Mouse (Mus musculus): ENCODE data around the gene Pcyt2. TPM values are rescaled to one million over a fixed set of nuclear protein-coding genes. Genes with fewer than 3 reads are reported as not detected.

The Pcyt2 gene
- polyA plus RNA-seq, 1 experiment from 2014 or later, result 167 TPM

DNA sequence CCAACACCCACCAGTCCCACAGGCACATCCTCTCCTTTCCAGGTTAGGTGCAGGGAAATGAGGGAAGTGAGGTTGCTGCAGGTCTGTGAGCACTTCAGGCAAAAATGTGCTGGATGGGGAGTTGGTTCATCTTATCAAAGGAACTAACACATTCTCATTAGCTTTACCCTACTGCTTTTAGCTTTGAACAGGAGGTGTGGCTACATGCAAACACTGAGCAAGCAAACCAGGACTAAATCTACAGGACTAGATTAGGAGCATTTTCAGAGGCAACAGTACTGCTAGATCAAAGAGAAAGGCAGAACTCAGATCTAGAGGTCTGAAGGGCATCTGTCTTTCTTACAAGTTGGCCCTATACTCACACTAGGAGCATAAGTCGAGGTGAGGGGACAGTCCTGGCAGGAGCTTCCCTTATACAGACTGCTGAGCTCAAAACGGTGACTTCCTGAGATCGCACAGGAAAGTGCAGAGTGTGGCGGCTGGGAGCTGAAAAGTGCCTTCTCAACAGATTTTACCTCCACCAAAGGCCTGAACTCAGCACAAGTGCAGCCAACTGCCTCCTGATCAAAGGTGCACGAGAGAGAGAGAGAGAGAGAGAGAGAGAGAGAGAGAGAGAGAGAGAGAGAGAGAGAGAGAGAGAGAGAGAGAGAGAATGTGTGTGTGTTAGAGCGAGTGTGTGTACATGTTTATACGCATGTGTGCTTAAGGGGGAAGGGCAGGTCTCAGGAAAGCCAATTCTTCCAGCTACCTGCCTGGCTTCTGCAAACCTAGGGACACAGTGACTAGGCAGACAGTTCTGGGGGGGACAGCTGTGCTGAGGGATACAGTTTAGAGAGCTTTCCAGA lies 13.4 kb upstream of the Pcyt2 start:
- H3K36me3 ChIP-seq, result peaks cover 22% of the 10 kb centered on the region
- H3K4me3 ChIP-seq, result peak overlapping the region; percentile 58; the same call in 1 of the 2 replicates
- H3K27ac ChIP-seq (replicated peaks), result no peak overlapping the region
- H3K27me3 ChIP-seq, result no peaks in the 10 kb centered on the region
- H3K4me2 ChIP-seq (replicated peaks), result peak overlapping the region; percentile 90; the same call in 1 of the 2 replicates
- no peaks in the 10 kb centered on the region for H3K9me3 ChIP-seq
- 50% methylated on average over 7 of the region's 7 CpGs for WGBS
- no peak overlapping the region; the same call in 1 of the 2 replicates for H3K9ac ChIP-seq (replicated peaks)
- peaks cover 35% of the 10 kb centered on the region for H3K4me1 ChIP-seq
- ATAC-seq (replicated peaks), result no peak

DNA sequence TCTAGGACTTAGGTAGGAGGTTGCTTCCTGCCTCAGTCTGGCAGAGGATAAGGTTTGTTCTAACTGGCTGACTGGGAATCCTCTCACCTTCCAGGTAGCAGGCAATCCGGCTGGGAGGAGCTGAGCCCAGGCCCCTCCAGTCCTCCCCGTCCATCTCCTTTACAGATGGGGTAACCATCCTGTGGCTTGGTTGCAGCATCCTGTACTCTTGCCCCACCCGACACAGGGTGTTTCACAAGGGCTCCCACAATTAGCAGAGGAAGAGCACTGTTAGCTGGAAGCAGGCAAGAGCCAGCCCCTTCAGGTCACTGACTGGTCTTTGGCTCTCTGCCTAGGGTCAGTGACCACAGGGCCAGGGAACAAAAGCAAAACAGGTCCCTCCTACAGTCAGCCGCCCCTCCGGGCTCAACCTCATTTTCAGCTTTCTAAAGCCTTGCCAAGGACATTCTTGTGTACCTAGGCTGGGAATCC lies 12.7 kb upstream of the Pcyt2 start:
- peaks cover 22% of the 10 kb centered on the region for H3K36me3 ChIP-seq
- no peak for ATAC-seq (replicated peaks)
- no peak overlapping the region for H3K4me2 ChIP-seq (replicated peaks)
- H3K27me3 ChIP-seq, result no peaks in the 10 kb centered on the region
- no peak overlapping the region for H3K9ac ChIP-seq (replicated peaks)
- H3K4me3 ChIP-seq, result no peak overlapping the region
- H3K4me1 ChIP-seq, result peaks cover 41% of the 10 kb centered on the region
- H3K9me3 ChIP-seq, result no peaks in the 10 kb centered on the region
- H3K27ac ChIP-seq (replicated peaks), result no peak overlapping the region
- 37% methylated on average over 5 of the region's 5 CpGs for WGBS

DNA sequence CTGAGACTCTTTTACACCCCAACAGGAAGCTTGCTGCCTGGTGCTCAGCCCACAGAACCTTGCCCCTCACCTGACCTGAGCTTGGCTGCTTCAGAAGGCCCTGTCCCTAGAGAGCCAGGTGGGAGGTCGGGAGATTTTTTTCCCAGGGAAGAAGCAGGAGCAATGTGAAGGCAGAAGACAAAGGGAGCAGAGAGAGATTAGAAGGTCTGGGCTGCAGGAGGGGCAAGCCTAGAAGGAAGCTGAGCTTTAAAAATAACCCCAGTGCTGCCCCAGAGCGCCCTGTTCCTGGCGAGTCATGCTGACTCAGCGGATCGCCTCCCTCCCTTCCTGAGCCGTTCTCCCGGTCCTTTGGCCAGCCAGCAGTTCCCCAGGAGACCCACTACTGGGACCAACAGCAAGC lies 12.2 kb upstream of the Pcyt2 start:
- H3K9me3 ChIP-seq, result no peaks in the 10 kb centered on the region
- no peak overlapping the region for H3K27ac ChIP-seq (replicated peaks)
- H3K4me1 ChIP-seq, result peaks cover 45% of the 10 kb centered on the region
- H3K36me3 ChIP-seq, result peaks cover 22% of the 10 kb centered on the region
- H3K9ac ChIP-seq (replicated peaks), result no peak overlapping the region
- H3K4me2 ChIP-seq (replicated peaks), result no peak overlapping the region
- no peak overlapping the region for H3K4me3 ChIP-seq
- no peak for ATAC-seq (replicated peaks)
- WGBS, result 44% methylated on average over 7 of the region's 7 CpGs
- no peaks in the 10 kb centered on the region for H3K27me3 ChIP-seq

DNA sequence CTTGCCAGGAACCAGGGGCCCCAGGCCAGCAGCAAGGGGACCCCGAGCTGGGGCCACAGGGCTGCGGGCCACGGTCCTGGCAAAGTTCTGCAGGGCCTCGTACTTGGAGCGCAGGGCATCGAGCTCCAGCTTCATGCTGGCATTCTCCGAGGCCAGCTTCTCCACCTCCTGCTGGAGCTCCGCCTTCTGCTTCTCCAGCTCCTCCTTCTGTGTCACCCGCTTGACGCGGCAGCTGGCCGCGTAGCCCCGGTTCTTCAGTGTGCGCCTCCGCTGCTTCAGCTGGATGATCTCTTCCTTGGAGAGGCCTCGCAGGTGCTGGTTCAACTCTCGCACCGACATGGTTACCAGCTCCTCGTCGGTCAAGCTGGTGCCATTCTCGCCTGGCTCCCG lies 11.6 kb upstream of the Pcyt2 start:
- H3K27ac ChIP-seq (replicated peaks), result no peak overlapping the region
- 72% methylated on average over 23 of the region's 23 CpGs for WGBS
- H3K9ac ChIP-seq (replicated peaks), result no peak overlapping the region
- H3K4me2 ChIP-seq (replicated peaks), result no peak overlapping the region
- H3K36me3 ChIP-seq, result peaks cover 22% of the 10 kb centered on the region
- no peaks in the 10 kb centered on the region for H3K27me3 ChIP-seq
- no peak overlapping the region for H3K4me3 ChIP-seq
- no peaks in the 10 kb centered on the region for H3K9me3 ChIP-seq
- H3K4me1 ChIP-seq, result peaks cover 46% of the 10 kb centered on the region
- ATAC-seq (replicated peaks), result no peak

DNA sequence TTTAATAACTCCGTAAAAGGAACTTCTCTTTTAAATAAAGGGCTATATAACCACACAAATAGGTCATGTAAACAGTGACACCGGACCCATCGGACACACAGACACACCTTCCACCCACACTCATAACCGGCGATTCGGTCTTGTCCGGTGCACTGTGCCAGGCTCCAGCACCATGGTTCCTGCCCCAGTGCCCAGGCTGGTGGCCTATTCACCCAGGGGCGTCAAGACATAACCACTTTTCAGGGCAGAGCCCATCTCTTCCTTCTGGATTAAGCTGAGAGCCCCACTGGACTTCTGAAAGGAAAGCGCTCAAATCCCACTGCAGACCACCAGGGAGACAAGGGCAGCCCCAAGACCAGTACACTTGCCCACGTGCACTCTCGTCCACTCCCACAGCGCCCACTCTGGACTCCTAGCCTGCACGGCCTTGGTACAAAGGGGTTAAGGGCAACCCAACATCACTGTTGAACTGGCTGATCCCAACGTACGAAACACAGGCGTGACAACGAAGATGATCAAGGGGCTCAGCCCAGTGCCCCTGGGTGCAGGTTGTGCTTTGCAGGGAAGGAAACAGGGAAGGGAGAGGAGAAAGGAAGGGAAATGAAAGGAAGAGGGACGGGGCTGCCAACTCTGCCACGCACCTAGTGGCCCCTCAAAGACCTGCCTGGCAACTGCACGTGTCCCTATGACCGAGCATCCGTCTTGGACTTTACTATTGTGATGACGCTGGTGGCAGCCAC lies 11.0 kb upstream of the Pcyt2 start:
- no peak overlapping the region for H3K9ac ChIP-seq (replicated peaks)
- H3K4me1 ChIP-seq, result peaks cover 49% of the 10 kb centered on the region
- no peaks in the 10 kb centered on the region for H3K27me3 ChIP-seq
- H3K36me3 ChIP-seq, result peaks cover 22% of the 10 kb centered on the region
- no peak for ATAC-seq (replicated peaks)
- WGBS, result 91% methylated on average over 23 of the region's 23 CpGs
- H3K4me3 ChIP-seq, result no peak overlapping the region
- no peaks in the 10 kb centered on the region for H3K9me3 ChIP-seq
- no peak overlapping the region for H3K4me2 ChIP-seq (replicated peaks)
- H3K27ac ChIP-seq (replicated peaks), result no peak overlapping the region

DNA sequence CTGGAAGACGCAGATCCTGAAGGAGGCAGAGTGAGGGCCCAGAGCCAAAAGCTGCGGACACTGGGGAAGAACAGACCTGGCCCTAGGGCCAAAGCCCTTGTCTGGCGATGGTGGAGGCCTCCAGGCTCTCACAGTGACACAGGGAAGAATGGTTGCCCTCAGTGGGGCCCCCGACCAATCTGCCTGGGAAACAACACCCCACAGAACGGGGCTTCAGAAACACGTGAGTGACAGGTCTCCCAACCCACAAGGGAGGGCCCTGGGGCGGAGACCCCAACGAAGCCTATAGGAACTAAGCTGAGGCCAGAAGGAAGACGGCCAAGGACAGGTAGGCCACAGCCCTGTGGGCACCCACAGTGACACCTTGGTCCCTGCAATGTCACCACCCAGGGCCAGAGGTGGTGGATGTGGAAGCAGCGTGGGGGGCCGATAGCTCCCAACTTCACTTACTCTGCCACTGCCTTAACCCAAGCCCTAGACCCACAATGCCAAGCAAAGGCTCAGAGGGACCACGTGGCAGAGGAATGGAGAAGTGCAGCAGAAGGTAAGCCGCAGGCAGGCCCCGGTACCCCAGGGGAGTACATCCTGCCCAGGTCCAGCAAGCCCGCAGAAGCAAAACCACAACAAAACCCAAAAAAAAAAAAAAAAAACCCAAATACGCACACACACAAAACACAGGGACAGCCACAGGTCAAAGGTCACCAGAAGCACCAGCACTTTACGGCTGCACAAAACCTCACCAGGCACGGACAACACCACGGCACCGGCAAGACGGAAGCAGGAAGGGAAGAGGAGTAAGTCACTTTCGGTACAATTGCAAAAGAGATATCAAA lies 9.9 kb upstream of the Pcyt2 start:
- 84% methylated on average over 22 of the region's 22 CpGs for WGBS
- Histone ChIP-seq H3K4me2 (replicated peaks) (no peak overlapping the region), H3K9ac (replicated peaks) (no peak overlapping the region), H3K27ac (replicated peaks) (no peak overlapping the region), H3K9me3 (no peaks in the 10 kb centered on the region), H3K4me1 (peaks cover 53% of the 10 kb centered on the region), H3K4me3 (no peak overlapping the region), H3K27me3 (no peaks in the 10 kb centered on the region), H3K36me3 (peaks cover 28% of the 10 kb centered on the region)
- ATAC-seq (replicated peaks), result no peak

DNA sequence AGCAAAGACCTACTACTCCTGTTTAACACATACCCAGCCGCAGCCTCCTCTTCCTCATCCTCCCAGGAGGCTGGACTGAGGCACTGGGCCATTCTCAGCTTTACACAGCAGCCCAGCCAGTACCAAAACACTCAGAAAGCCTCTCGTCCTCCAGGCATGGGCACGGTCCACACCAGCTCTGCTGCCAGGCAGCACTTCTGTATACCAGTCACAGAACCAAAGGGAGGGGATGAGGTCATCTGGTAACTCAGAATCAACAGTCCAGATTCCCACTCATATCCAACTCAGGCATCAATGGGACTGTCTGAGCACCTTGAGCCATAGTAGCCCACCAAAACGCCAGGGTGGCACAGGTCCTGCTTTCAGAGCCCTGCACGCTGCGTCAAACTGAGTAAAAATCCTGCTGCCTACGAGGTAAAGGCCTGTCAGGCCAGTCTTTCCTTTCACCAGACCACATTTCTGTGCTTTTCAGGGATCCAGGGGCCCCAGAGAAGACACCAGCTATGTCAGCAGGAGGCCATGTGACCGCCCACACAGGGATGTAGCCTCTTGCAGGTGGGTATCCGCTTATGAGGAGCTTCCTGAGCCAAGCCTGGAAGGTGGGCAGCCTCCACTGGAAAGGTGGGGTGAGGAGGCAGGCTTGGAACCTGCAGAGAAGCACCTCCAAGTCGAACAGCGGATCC lies 9.2 kb upstream of the Pcyt2 start:
- H3K4me1 ChIP-seq, result peaks cover 46% of the 10 kb centered on the region
- no peak overlapping the region for H3K4me3 ChIP-seq
- H3K9me3 ChIP-seq, result no peaks in the 10 kb centered on the region
- no peaks in the 10 kb centered on the region for H3K27me3 ChIP-seq
- H3K4me2 ChIP-seq (replicated peaks), result no peak overlapping the region
- no peak overlapping the region for H3K9ac ChIP-seq (replicated peaks)
- H3K27ac ChIP-seq (replicated peaks), result no peak overlapping the region
- WGBS, result 88% methylated on average over 11 of the region's 11 CpGs
- H3K36me3 ChIP-seq, result peaks cover 36% of the 10 kb centered on the region
- no peak for ATAC-seq (replicated peaks)

DNA sequence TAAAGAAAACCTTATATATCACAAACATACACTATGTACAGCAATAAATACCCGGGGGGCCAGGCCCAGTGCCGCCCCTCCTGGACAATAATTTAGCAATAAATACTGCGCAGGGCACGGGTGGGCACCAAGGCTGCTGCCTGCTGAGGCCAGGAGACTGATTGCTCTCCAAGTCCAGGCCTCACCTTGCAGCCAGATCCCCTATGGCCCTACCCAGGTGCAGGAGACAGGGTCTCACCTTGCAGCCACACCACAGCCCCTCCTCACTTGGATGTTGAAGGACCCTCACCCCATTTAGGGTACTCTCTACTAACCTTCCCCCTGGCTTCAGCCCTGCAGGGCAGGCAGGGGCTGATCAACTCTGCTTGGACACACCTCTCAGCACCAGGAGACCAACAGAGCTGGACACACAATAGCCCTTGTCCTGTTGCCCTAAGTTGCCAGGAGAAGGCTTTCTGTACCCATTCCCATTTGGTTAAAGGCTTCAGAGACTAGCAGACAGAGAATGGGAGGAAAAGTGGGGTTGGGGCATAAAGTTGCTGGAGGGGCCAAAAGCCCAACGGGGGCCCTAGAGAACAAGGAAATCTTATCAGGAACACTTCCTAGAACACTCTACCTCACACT lies 7.5 kb upstream of the Pcyt2 start, which contains the start of gene Sirt7:
Gene Sirt7, minus strand, starts transcription at position 89 of the 624 bp plus-strand sequence.
- Histone ChIP-seq H3K36me3 (peaks cover 52% of the 10 kb centered on the region), H3K4me3 (peak within 1 kb of the TSS; percentile 84), H3K27ac (replicated peaks) (peak within 1 kb of the TSS; percentile 86), H3K4me2 (replicated peaks) (peak within 1 kb of the TSS; percentile 95), H3K9me3 (no peaks in the 10 kb centered on the region), H3K9ac (replicated peaks) (peak within 1 kb of the TSS; percentile 71), H3K27me3 (no peaks in the 10 kb centered on the region), H3K4me1 (peaks cover 31% of the 10 kb centered on the region)
- peak; percentile 76 for ATAC-seq (replicated peaks)
- 19% methylated on average over 5 of the region's 5 CpGs for WGBS

DNA sequence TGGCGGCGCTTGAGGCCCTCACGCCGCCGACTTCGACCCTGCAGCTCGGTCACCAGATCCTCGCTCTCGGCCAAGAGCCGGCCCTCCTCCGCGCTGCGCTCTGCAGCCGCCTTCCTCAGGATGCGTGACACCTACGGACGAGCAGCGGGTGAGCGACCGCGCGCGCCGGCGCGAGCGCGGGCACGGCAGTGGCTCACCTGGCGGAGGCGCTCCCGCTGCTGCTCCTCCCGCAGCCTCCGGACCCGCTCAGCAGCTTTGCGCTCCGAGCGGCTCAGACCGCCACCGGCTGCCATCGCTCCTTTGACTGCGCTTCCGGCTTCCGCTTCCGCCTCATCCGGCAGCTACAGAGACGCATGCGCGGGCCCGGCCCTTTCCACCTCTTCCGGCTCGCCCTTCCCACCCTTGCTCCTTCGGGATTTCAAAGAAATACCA lies 7.0 kb upstream of the Pcyt2 start:
- Histone ChIP-seq H3K27me3 (no peaks in the 10 kb centered on the region), H3K4me3 (peak overlapping the region; percentile 84), H3K9me3 (no peaks in the 10 kb centered on the region), H3K36me3 (peaks cover 58% of the 10 kb centered on the region), H3K4me1 (peaks cover 25% of the 10 kb centered on the region), H3K9ac (replicated peaks) (peak overlapping the region; percentile 71), H3K27ac (replicated peaks) (peak overlapping the region; percentile 86), H3K4me2 (replicated peaks) (peak overlapping the region; percentile 95)
- under 1% methylated on average over 53 of the region's 53 CpGs for WGBS
- peak; percentile 91 for ATAC-seq (replicated peaks)

DNA sequence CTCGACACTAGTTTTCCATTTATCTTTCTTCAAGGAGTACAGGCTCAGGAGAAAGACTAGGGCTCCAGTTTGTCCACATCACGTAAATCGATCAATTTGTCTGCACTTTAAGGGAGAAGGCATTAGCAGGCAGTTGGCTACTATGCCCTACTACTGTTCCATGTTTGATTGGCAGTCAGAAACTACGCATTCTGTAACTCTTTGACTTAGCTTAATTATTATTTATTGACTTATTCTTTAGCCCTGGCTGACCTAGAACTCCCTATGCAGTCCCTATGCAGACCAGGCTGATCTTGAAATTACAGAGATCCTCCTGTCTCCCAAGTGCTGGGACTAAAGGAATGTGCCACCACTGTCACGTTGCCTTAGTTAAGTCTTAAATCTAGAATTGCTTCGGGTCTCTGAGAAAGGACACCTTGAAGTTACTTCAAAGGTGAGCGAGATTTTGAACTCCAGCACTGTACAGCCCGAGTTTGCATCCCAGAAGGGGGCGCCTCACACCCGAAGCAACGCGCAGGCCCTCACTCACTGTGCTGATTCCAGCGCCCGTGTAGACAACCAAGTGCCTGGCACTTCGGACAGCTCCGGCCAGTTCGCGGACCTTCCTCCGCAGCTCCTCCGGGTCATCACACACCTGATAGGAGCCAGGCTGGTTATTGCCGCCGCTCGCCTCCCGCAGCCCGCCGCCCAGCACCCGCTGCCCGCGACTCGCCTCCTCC lies 6.4 kb upstream of the Pcyt2 start:
- H3K27me3 ChIP-seq, result no peaks in the 10 kb centered on the region
- peak overlapping the region; percentile 86 for H3K27ac ChIP-seq (replicated peaks)
- H3K4me3 ChIP-seq, result peak overlapping the region; percentile 84
- H3K9me3 ChIP-seq, result no peaks in the 10 kb centered on the region
- H3K4me2 ChIP-seq (replicated peaks), result peak overlapping the region; percentile 95
- peaks cover 23% of the 10 kb centered on the region for H3K4me1 ChIP-seq
- H3K9ac ChIP-seq (replicated peaks), result peak overlapping the region; percentile 71
- peaks cover 57% of the 10 kb centered on the region for H3K36me3 ChIP-seq
- 12% methylated on average over 30 of the region's 30 CpGs for WGBS
- ATAC-seq (replicated peaks), result peak; percentile 49

Data from forebrain, embryonic 15.5 days (tissue).